Mouse (Mus musculus): Measurements from ENCODE around the gene Atr. TPM values are rescaled to one million over a fixed set of nuclear protein-coding genes. Genes with fewer than 3 reads are reported as not detected.

Gene Atr
- 10 to 100 TPM in 1 of 2 experiments, 1 to 10 TPM in 1; 9.4 to 11.3 TPM for total RNA-seq (2021)

- peak; percentile 86 to 88 for DNase-seq (ENCODE audit: extremely low spot score in 1 of 2, low spot score in 1 of 2)
Measured at GRCm38 (mm10) chr9:95857414-95858026, at the start of gene Atr. TSS of gene Atr (plus strand) at chr9:95857597.

DNA sequence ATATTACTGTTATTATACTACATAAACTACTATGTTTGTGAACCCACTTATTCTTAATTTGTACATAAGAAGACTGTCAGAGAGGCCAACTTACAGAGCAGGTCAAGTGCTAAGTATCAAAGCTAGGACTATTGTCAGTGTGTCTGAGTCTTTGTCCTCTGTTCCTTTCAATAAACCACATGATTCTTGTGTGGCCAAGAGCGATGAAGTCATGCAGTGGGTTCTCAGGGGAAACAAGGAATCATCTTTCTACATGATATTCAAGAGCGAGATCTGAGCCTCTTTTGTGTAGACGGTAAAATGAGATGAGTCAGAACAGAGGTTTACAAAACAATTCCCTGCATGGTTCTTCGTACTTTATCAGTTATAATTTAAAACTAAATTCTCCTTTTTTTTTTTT is 47.8 kb upstream of the Atr start:
- DNase-seq (ENCODE audit: extremely low spot score in 1 of 2, low spot score in 1 of 2): no peak

- no peak for DNase-seq (ENCODE audit: extremely low spot score in 1 of 2, low spot score in 1 of 2)
Measured at GRCm38 (mm10) chr9:95811817-95812216, 45.6 kb upstream of the Atr start.

DNA sequence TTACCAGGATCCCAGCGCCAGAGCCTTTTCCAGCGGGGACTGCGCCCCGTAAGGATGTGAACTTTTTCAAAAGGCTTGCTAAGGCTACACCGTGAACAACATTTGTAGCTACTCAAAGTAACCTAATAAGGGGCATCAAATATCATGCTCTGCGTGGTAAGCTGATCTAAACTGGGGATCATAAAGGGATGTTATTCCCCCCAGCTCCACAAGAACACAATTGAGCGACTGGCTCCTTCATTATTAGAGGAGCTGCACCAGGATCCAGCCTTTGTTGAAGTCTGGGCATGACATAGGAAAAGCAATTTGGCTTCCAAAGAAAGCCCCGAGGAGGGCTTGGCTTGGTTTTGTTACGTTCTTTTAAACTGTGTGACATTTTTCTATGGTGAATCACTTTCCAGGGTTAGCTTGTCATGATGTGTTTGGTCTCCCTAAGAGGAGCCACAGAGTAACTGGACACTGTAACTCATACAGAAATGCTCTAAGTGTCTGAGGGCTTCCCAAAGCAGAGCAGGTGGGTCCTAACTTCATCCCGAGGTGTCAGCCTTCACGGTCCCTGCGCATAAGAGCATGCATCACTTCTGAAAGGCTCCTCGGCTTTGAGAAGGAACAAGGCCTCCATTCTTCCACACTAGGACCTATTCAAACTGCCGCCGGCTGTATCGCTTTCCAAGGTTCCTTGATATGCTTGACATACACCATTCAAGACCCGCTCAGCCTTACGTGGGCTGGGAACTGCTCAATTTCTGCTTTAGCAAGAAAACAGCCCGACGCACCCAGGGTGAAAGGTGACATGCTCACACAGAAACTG is 43.5 kb upstream of the Atr start:
- no peak for DNase-seq (ENCODE audit: extremely low spot score in 1 of 2, low spot score in 1 of 2)

DNA sequence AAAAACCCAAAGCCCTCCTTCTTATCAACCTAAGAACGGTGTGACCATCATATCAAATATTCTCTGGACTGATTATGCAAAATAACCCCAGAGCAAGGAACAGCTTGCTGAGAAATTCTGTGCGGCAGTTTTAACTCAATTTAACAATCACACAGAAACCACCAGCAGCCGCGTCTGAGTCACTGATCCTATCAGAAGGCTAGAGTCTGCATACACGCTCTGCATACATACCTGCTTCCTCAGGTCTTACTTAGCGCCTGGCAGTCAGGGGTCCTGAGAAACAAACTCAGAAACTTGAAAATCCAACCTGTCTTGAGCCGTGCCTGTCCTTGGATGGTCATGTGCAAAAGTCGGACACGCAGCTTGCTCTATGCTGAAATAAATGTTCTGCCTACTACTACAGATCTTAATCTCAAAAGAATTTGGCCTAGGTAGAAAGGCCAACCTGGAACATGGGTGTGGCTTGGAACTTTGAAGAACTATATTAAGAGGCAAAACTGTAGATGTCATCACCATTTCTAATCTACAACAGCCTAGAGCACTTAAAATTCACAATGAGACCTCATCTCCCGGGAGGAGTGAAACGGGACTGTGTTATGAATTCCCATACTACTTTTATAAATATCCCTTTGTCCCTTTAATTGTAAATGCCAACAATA is 42.3 kb upstream of the Atr start:
- DNase-seq (ENCODE audit: extremely low spot score in 1 of 2, low spot score in 1 of 2): no peak

DNA sequence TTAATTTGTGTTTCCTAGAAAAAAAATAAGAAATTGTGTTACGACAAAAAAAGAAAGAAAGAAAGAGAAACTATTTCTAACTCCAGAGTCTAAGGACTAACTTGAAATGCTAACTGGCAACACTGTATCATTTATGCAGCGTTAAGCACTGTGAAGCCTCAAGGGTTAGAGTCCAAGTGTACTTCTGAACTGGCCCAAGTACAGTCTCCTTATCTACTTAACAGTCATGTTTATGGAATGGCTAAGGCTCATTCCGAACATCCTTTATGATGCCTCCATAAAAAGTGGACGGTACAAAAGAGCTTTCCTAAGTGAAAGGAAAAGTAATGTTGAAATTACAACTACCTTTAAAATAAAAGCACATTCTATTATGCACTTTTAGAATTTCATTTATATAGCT is 41.7 kb upstream of the Atr start:
- no peak for DNase-seq (ENCODE audit: extremely low spot score in 1 of 2, low spot score in 1 of 2)

DNA sequence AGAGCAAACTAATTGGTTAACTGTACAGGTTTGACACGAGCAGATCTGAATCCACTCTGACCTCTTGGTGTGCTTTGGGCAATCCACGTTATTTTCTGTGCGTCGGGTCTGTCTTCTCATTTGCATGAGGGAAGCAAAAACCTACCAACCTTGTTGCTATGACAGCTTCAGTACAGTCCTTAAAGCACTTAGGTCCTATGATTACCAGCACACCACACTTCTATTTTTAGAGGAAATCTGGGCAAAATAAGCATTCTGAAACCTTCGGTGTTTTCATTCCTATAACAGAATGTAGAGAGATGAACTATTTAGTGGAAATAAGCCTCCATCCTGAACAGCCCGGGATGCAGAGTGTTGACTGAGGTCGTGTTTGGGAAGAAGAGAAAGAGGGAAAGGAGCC is 34.9 kb upstream of the Atr start:
- DNase-seq (ENCODE audit: extremely low spot score in 1 of 2, low spot score in 1 of 2): no peak

DNA sequence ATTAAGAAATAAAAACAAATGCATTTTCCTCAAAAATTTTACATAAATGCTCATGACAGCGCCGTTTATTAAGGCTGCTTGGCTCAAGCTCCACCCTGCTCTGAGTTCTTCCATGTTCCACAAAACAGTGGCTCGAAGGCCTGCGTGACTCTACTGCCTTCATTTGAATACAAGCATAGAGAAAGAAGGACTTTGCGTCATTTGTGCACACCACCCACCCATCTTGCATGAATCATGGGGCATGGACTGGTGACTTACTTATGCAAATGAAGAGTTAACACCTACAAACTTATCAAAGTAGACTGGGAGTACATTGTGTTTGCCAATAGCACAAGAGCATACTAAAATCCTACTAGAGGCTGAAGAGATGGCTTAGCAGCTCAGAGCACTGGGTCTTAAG is 29.8 kb upstream of the Atr start:
- DNase-seq (ENCODE audit: extremely low spot score in 1 of 2, low spot score in 1 of 2): no peak

- no peak for DNase-seq (ENCODE audit: extremely low spot score in 1 of 2, low spot score in 1 of 2)
Measured at GRCm38 (mm10) chr9:95832758-95833157, 24.6 kb upstream of the Atr start.

DNA sequence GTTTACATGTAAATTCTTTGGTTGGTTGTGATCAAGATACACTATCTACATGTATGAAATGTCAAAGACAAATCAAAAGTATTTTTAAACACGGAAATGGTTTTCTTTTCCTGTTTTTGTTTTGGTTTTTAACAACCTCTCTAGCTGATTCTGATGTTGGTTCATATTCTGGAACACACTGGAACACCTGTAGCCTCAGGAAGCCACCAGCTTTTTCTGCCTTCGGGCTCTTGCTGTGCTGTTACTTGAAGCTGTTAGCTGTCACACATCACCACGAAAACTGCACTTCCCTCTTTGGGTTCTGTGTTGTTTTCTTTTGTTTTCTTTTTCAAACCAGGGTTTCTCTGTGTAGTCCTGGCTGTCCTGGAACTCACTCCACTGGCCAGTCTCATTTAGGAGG is 22.6 kb upstream of the Atr start:
- no peak for DNase-seq (ENCODE audit: extremely low spot score in 1 of 2, low spot score in 1 of 2)

DNA sequence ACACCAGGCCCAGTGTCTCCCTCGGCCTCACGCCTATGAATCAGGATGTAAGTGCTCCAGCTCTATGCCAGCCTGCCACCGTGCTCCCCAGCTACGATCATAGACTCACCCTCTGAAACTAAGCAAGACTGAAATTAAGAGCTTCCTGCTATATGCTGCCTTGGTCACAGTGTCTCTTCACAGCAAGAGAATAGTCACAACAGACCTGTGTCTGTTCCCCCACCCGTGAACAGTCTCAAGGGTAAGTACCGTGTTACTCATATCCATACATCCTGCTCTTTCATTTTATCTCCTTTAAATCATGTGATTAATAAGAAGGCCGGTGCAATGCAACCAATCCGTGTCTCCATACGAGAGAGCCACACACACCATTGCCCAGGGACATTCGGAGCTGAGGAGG is 21.7 kb upstream of the Atr start:
- no peak for DNase-seq (ENCODE audit: extremely low spot score in 1 of 2, low spot score in 1 of 2)

- no peak for DNase-seq (ENCODE audit: extremely low spot score in 1 of 2, low spot score in 1 of 2)
Measured at GRCm38 (mm10) chr9:95839424-95839823, 18.0 kb upstream of the Atr start.

- DNase-seq (ENCODE audit: extremely low spot score in 1 of 2, low spot score in 1 of 2): peak; percentile 95 to 98
Measured at GRCm38 (mm10) chr9:95844825-95845460, 12.5 kb upstream of the Atr start, which contains the start of gene Pls1. TSS of gene Pls1 (minus strand) at chr9:95845311.

- DNase-seq (ENCODE audit: extremely low spot score in 1 of 2, low spot score in 1 of 2): no peak
Measured at GRCm38 (mm10) chr9:95845711-95846110, 11.7 kb upstream of the Atr start.

GRCm38 (mm10) chr9:95851671-95852070 is 5.7 kb upstream of the Atr start:
- no peak for DNase-seq (ENCODE audit: extremely low spot score in 1 of 2, low spot score in 1 of 2)

- DNase-seq (ENCODE audit: extremely low spot score in 1 of 2, low spot score in 1 of 2): peak; percentile 65 to 93
Measured at GRCm38 (mm10) chr9:95852896-95853295, 4.5 kb upstream of the Atr start.

DNA sequence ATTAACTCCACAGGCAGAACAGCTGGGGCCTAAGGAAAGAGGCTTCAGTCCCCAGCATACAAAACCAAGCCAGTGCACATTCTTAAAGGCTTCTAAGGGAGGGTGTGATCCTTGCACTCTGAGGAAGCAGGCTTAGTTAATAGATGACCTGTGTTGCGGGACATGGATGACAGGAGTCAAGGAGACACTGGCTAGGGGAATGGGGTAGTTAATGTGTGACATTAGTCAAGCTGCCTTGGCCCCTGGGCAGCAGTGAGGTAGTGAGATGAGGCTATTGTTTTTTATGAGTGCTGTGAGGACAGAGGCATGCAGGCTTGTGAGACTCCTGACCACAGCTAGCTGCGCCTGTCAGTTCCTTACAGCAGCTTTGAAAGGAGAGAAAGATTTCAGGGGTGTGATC is 2.5 kb upstream of the Atr start:
- DNase-seq (ENCODE audit: extremely low spot score in 1 of 2, low spot score in 1 of 2): no peak

- no peak for DNase-seq (ENCODE audit: extremely low spot score in 1 of 2, low spot score in 1 of 2)
Measured at GRCm38 (mm10) chr9:95856004-95856403, 1.4 kb upstream of the Atr start.

- DNase-seq (ENCODE audit: extremely low spot score in 1 of 2, low spot score in 1 of 2): no peak
Measured at GRCm38 (mm10) chr9:95858027-95858570, 702 bp downstream of the Atr start.

GRCm38 (mm10) chr9:95878246-95878645 is 20.8 kb downstream of the Atr start:
- no peak for DNase-seq (ENCODE audit: extremely low spot score in 1 of 2, low spot score in 1 of 2)

DNA sequence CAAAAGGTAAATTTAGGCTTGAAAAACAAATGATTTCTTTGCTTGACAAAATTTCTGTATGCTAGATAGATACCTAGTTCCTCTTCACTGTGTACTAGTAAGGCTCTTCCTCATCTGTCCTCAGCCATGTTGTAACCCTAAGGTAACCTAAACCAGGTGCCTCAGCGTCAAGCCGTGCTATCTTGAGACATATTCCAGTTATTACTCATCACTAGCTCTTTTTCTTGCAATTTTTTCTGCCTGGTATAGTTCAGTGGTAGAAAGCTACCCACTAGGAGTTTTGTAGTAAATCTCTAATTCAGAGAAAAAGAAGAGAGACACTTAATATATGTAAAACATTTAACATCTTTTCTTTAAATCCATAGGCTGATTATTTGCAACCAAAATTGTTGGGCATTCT is 25.4 kb downstream of the Atr start:
- no peak for DNase-seq (ENCODE audit: extremely low spot score in 1 of 2, low spot score in 1 of 2)

Measured in layer of hippocampus, postnatal 25 days (tissue).